Mouse (Mus musculus): ENCODE data around the gene Prss32. TPM values are rescaled to one million over a fixed set of nuclear protein-coding genes. Genes with fewer than 3 reads are reported as not detected.

Gene Prss32
- polyA plus RNA-seq, 1 experiment from 2014 or later: not detected

DNA sequence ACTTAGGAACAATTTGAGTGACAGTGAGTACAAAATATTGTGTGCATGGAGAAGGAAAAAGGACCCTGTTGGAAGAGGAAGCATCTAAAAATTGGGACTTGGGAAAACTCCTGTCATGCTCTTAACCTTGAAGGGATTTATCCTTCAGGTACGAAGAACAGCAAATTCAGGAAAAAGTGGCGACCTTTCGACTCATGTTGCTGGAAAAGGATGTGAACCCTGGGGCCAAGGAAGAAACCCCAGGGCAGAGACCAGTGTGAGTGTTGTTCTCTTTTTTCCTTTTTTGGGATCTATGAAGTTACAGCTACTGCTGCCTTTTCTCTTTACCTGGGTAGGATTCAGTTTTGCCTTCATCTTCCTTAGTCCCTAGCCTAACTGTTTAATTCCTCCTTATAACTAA lies 35.7 kb upstream of the Prss32 start:
- Histone ChIP-seq H3K27me3 (ENCODE audit: control insufficient read depth, insufficient read depth, low read depth, low read length) (no peaks in the 10 kb centered on the region), H3K4me3 (ENCODE audit: low read depth, low read length) (no peak overlapping the region), H3K9ac (ENCODE audit: low read depth, low read length) (no peak overlapping the region), H3K9me3 (replicated peaks; ENCODE audit: control insufficient read depth, low read length, poor library complexity, severe bottlenecking) (no peaks in the 10 kb centered on the region), H3K36me3 (ENCODE audit: control insufficient read depth, insufficient read depth, low read length) (peaks cover 34% of the 10 kb centered on the region), H3K4me1 (ENCODE audit: control insufficient read depth, insufficient read depth, low read length) (peaks cover 28% of the 10 kb centered on the region), H3K27ac (ENCODE audit: low read length) (no peak overlapping the region), H3K4me2 (ENCODE audit: low read length) (no peak overlapping the region)
- WGBS: 94% methylated on average over 3 of the region's 3 CpGs
- ATAC-seq: no peak

DNA sequence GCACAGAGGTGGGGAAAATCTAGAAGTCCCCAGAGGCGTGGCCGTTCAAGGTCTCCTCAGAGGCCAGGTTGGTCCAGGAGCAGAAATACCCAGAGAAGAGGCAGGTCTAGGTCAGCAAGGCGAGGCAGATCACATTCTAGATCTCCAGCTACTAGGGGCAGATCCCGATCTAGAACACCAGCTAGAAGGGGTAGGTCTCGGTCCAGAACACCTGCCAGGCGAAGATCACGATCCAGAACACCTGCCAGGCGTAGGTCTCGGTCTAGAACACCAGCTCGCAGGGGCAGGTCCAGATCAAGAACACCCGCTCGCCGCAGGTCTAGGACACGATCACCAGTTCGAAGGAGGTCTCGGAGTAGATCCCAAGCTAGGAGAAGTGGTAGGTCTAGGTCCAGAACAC lies 28.0 kb upstream of the Prss32 start:
- no peak overlapping the region for H3K4me3 ChIP-seq (ENCODE audit: low read depth, low read length)
- H3K27me3 ChIP-seq (ENCODE audit: control insufficient read depth, insufficient read depth, low read depth, low read length): no peaks in the 10 kb centered on the region
- peaks cover 17% of the 10 kb centered on the region; the same call in 1 of the 2 replicates for H3K9me3 ChIP-seq (replicated peaks; ENCODE audit: control insufficient read depth, low read length, poor library complexity, severe bottlenecking)
- no peaks in the 10 kb centered on the region for H3K4me1 ChIP-seq (ENCODE audit: control insufficient read depth, insufficient read depth, low read length)
- peaks cover 80% of the 10 kb centered on the region for H3K36me3 ChIP-seq (ENCODE audit: control insufficient read depth, insufficient read depth, low read length)
- ATAC-seq: no peak
- H3K9ac ChIP-seq (ENCODE audit: low read depth, low read length): no peak overlapping the region
- H3K27ac ChIP-seq (ENCODE audit: low read length): no peak overlapping the region
- WGBS: 98% methylated on average over 16 of the region's 16 CpGs
- H3K4me2 ChIP-seq (ENCODE audit: low read length): no peak overlapping the region

- Histone ChIP-seq H3K27me3 (ENCODE audit: control insufficient read depth, insufficient read depth, low read depth, low read length) (no peaks in the 10 kb centered on the region), H3K9me3 (replicated peaks; ENCODE audit: control insufficient read depth, low read length, poor library complexity, severe bottlenecking) (peaks cover 17% of the 10 kb centered on the region; the same call in 1 of the 2 replicates), H3K4me3 (ENCODE audit: low read depth, low read length) (no peak overlapping the region), H3K4me2 (ENCODE audit: low read length) (no peak overlapping the region), H3K36me3 (ENCODE audit: control insufficient read depth, insufficient read depth, low read length) (peaks cover 88% of the 10 kb centered on the region), H3K9ac (ENCODE audit: low read depth, low read length) (no peak overlapping the region), H3K4me1 (ENCODE audit: control insufficient read depth, insufficient read depth, low read length) (no peaks in the 10 kb centered on the region), H3K27ac (ENCODE audit: low read length) (no peak overlapping the region)
- 99% methylated on average over 8 of the region's 8 CpGs for WGBS
- ATAC-seq: no peak
Measured at GRCm38 (mm10) chr17:23818579-23818978, 25.1 kb upstream of the Prss32 start.

GRCm38 (mm10) chr17:23819235-23819634 lies 24.4 kb upstream of the Prss32 start:
- Histone ChIP-seq H3K9ac (ENCODE audit: low read depth, low read length) (no peak overlapping the region), H3K4me1 (ENCODE audit: control insufficient read depth, insufficient read depth, low read length) (no peaks in the 10 kb centered on the region), H3K27me3 (ENCODE audit: control insufficient read depth, insufficient read depth, low read depth, low read length) (no peaks in the 10 kb centered on the region), H3K27ac (ENCODE audit: low read length) (no peak overlapping the region), H3K4me3 (ENCODE audit: low read depth, low read length) (no peak overlapping the region), H3K4me2 (ENCODE audit: low read length) (no peak overlapping the region), H3K9me3 (replicated peaks; ENCODE audit: control insufficient read depth, low read length, poor library complexity, severe bottlenecking) (peaks cover 17% of the 10 kb centered on the region; the same call in 1 of the 2 replicates), H3K36me3 (ENCODE audit: control insufficient read depth, insufficient read depth, low read length) (peaks cover 82% of the 10 kb centered on the region)
- no peak for ATAC-seq
- WGBS: 97% methylated on average over 25 of the region's 25 CpGs

GRCm38 (mm10) chr17:23820731-23821130 lies 22.9 kb upstream of the Prss32 start:
- H3K4me3 ChIP-seq (ENCODE audit: low read depth, low read length): no peak overlapping the region
- H3K9ac ChIP-seq (ENCODE audit: low read depth, low read length): no peak overlapping the region
- H3K27me3 ChIP-seq (ENCODE audit: control insufficient read depth, insufficient read depth, low read depth, low read length): no peaks in the 10 kb centered on the region
- H3K9me3 ChIP-seq (replicated peaks; ENCODE audit: control insufficient read depth, low read length, poor library complexity, severe bottlenecking): peaks cover 17% of the 10 kb centered on the region; the same call in 1 of the 2 replicates
- peaks cover 83% of the 10 kb centered on the region for H3K36me3 ChIP-seq (ENCODE audit: control insufficient read depth, insufficient read depth, low read length)
- no peak overlapping the region for H3K27ac ChIP-seq (ENCODE audit: low read length)
- no peak for ATAC-seq
- 94% methylated on average over 5 of the region's 5 CpGs for WGBS
- no peak overlapping the region for H3K4me2 ChIP-seq (ENCODE audit: low read length)
- no peaks in the 10 kb centered on the region for H3K4me1 ChIP-seq (ENCODE audit: control insufficient read depth, insufficient read depth, low read length)

DNA sequence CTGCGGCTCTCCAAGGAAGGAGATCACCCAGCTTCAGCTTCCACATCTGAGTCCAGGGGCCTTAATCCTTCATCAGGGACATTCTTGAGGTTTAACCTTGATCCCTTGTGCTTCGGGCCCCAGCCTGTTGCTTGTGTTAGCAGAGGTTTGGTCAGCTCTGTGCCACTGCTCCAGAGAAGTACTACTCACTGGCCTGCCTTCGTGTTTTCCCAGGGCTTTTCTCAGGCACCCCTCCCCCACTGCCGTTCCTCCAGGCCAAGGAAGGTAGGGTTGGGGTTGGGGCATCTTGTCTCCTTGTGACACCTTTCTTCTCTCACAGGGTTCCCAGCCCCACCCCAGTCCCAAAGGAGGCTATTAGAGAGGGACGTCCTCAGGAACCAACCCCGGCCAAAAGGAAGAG lies 21.6 kb upstream of the Prss32 start:
- Histone ChIP-seq H3K27me3 (ENCODE audit: control insufficient read depth, insufficient read depth, low read depth, low read length) (no peaks in the 10 kb centered on the region), H3K4me2 (ENCODE audit: low read length) (no peak overlapping the region), H3K36me3 (ENCODE audit: control insufficient read depth, insufficient read depth, low read length) (peaks cover 77% of the 10 kb centered on the region), H3K9me3 (replicated peaks; ENCODE audit: control insufficient read depth, low read length, poor library complexity, severe bottlenecking) (peaks cover 14% of the 10 kb centered on the region; the same call in 1 of the 2 replicates), H3K4me1 (ENCODE audit: control insufficient read depth, insufficient read depth, low read length) (peaks cover 6% of the 10 kb centered on the region), H3K9ac (ENCODE audit: low read depth, low read length) (no peak overlapping the region), H3K4me3 (ENCODE audit: low read depth, low read length) (no peak overlapping the region), H3K27ac (ENCODE audit: low read length) (no peak overlapping the region)
- 85% methylated on average over 5 of the region's 6 CpGs for WGBS
- ATAC-seq: no peak

- no peaks in the 10 kb centered on the region for H3K27me3 ChIP-seq (ENCODE audit: control insufficient read depth, insufficient read depth, low read depth, low read length)
- H3K4me3 ChIP-seq (ENCODE audit: low read depth, low read length): no peak overlapping the region
- peaks cover 67% of the 10 kb centered on the region for H3K36me3 ChIP-seq (ENCODE audit: control insufficient read depth, insufficient read depth, low read length)
- H3K9ac ChIP-seq (ENCODE audit: low read depth, low read length): no peak overlapping the region
- ATAC-seq: no peak
- H3K27ac ChIP-seq (ENCODE audit: low read length): no peak overlapping the region
- H3K4me2 ChIP-seq (ENCODE audit: low read length): no peak overlapping the region
- WGBS: 84% methylated on average over 16 of the region's 16 CpGs
- peaks cover 15% of the 10 kb centered on the region for H3K4me1 ChIP-seq (ENCODE audit: control insufficient read depth, insufficient read depth, low read length)
- H3K9me3 ChIP-seq (replicated peaks; ENCODE audit: control insufficient read depth, low read length, poor library complexity, severe bottlenecking): peaks cover 14% of the 10 kb centered on the region; the same call in 1 of the 2 replicates
Measured at GRCm38 (mm10) chr17:23823018-23823417, 20.6 kb upstream of the Prss32 start.

DNA sequence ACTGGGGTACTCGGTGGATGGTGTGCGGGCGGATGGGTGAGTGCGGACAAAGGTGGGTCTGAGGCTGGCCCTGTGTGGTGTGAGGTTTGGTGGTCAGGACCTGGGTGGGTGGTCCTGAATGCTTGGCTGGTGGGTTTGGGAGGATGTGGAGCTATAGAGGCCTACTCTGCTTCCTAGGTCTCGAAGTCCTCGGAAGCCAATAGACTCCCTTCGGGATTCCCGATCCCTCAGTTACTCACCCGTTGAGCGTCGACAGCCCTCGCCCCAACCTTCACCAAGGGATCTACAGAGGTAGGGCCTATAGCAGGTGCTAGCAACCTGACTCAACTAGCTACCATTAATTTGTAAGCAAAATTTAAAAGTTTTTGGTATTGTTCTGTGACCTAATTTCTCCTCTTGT lies 20.0 kb upstream of the Prss32 start:
- H3K36me3 ChIP-seq (ENCODE audit: control insufficient read depth, insufficient read depth, low read length): peaks cover 61% of the 10 kb centered on the region
- ATAC-seq: no peak
- H3K27ac ChIP-seq (ENCODE audit: low read length): no peak overlapping the region
- WGBS: 90% methylated on average over 12 of the region's 12 CpGs
- no peaks in the 10 kb centered on the region for H3K27me3 ChIP-seq (ENCODE audit: control insufficient read depth, insufficient read depth, low read depth, low read length)
- H3K9me3 ChIP-seq (replicated peaks; ENCODE audit: control insufficient read depth, low read length, poor library complexity, severe bottlenecking): peaks cover 11% of the 10 kb centered on the region; the same call in 1 of the 2 replicates
- H3K9ac ChIP-seq (ENCODE audit: low read depth, low read length): no peak overlapping the region
- H3K4me2 ChIP-seq (ENCODE audit: low read length): no peak overlapping the region
- no peak overlapping the region for H3K4me3 ChIP-seq (ENCODE audit: low read depth, low read length)
- H3K4me1 ChIP-seq (ENCODE audit: control insufficient read depth, insufficient read depth, low read length): peaks cover 15% of the 10 kb centered on the region

DNA sequence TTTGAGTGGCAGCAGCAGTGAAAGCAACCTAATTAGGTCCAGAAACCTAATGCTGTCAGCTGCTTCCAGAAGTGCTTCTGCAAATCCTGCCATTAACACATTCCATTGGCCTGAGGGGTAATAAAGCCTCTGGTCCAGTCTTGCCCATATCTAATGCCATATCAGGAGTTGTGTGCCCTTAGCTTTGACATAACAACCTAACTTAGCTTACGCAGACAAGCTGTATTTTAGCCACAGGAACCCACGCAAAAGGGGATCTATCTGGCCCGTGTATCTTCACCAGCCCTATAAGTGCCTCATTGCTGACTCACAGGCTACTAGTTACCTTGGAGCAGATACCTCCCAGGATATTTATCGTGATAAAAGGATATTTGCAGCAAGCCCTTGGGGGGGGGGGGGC lies 18.1 kb upstream of the Prss32 start:
- no peak overlapping the region for H3K4me3 ChIP-seq (ENCODE audit: low read depth, low read length)
- ATAC-seq: no peak
- no peaks in the 10 kb centered on the region for H3K27me3 ChIP-seq (ENCODE audit: control insufficient read depth, insufficient read depth, low read depth, low read length)
- H3K4me1 ChIP-seq (ENCODE audit: control insufficient read depth, insufficient read depth, low read length): peaks cover 18% of the 10 kb centered on the region
- peaks cover 42% of the 10 kb centered on the region for H3K36me3 ChIP-seq (ENCODE audit: control insufficient read depth, insufficient read depth, low read length)
- no peak overlapping the region for H3K9ac ChIP-seq (ENCODE audit: low read depth, low read length)
- 85% methylated on average over 4 of the region's 4 CpGs for WGBS
- H3K4me2 ChIP-seq (ENCODE audit: low read length): no peak overlapping the region
- no peaks in the 10 kb centered on the region for H3K9me3 ChIP-seq (replicated peaks; ENCODE audit: control insufficient read depth, low read length, poor library complexity, severe bottlenecking)
- no peak overlapping the region for H3K27ac ChIP-seq (ENCODE audit: low read length)

Measured in midbrain, embryonic 16.5 days (tissue).